Mouse (Mus musculus) naive thymus-derived CD4-positive, alpha-beta T cell, adult 2 months (primary cell): ENCODE measurements at regions not wholly inside any gene's neighbourhood (a gene's known extent, or its start where the extent isn't known, plus 50 kb on each side); places are given as distances from the start of the nearest gene placed in this dataset.

ENCODE experiments used
- DNase-seq: peaks from one replicate; pipeline ENCODE4 v3.0.0-alpha.2; 2011; ENCODE audit warnings: low read depth

- no peak for DNase-seq
Measured at GRCm38 (mm10) chr15:62752686-62753085, 1092.3 kb downstream of the Gsdmc2 start.

GRCm38 (mm10) chr15:62743879-62744278 lies 1101.1 kb downstream of the Gsdmc2 start:
- DNase-seq: no peak

- DNase-seq: no peak
Measured at GRCm38 (mm10) chr15:62740746-62741145, 1104.2 kb downstream of the Gsdmc2 start.

GRCm38 (mm10) chr15:62735334-62735733 lies 1109.6 kb downstream of the Gsdmc2 start:
- no peak for DNase-seq

GRCm38 (mm10) chr15:62734900-62735299 lies 1110.1 kb downstream of the Gsdmc2 start:
- DNase-seq: peak; percentile 19

- DNase-seq: peak; percentile 51
Measured at GRCm38 (mm10) chr15:62730524-62730923, 1114.5 kb downstream of the Gsdmc2 start.

GRCm38 (mm10) chr15:62714265-62714664 lies 1130.7 kb downstream of the Gsdmc2 start:
- no peak for DNase-seq

- no peak for DNase-seq
Measured at GRCm38 (mm10) chr15:62712543-62713131, 1132.3 kb downstream of the Gsdmc2 start.

- no peak for DNase-seq
Measured at GRCm38 (mm10) chr15:62712060-62712542, 1132.9 kb downstream of the Gsdmc2 start.

GRCm38 (mm10) chr15:62709546-62709945 lies 1135.4 kb downstream of the Gsdmc2 start:
- DNase-seq: no peak

GRCm38 (mm10) chr15:62698559-62698958 lies 1146.4 kb downstream of the Gsdmc2 start:
- peak; percentile 9 for DNase-seq

GRCm38 (mm10) chr15:62694734-62695133 lies 1150.2 kb downstream of the Gsdmc2 start:
- no peak for DNase-seq

GRCm38 (mm10) chr15:62693671-62694070 lies 1151.3 kb downstream of the Gsdmc2 start:
- no peak for DNase-seq

GRCm38 (mm10) chr15:62673410-62673809 lies 1171.6 kb downstream of the Gsdmc2 start:
- no peak for DNase-seq

GRCm38 (mm10) chr15:62670026-62670425 lies 1175.0 kb downstream of the Gsdmc2 start:
- DNase-seq: no peak

GRCm38 (mm10) chr15:62659096-62659495 lies 1185.9 kb downstream of the Gsdmc2 start:
- DNase-seq: no peak

GRCm38 (mm10) chr15:62658695-62659094 lies 1186.3 kb downstream of the Gsdmc2 start:
- no peak for DNase-seq

GRCm38 (mm10) chr15:62646476-62647168 lies 1198.4 kb downstream of the Gsdmc2 start:
- DNase-seq: no peak

GRCm38 (mm10) chr15:62644744-62645143 lies 1200.2 kb downstream of the Gsdmc2 start:
- DNase-seq: no peak

- no peak for DNase-seq
Measured at GRCm38 (mm10) chr15:62644296-62644695, 1200.7 kb downstream of the Gsdmc2 start.

GRCm38 (mm10) chr15:62641051-62641710 lies 1203.8 kb downstream of the Gsdmc2 start:
- no peak for DNase-seq

- DNase-seq: no peak
Measured at GRCm38 (mm10) chr15:62625406-62625805, 1219.6 kb downstream of the Gsdmc2 start.

GRCm38 (mm10) chr15:62616042-62616441 lies 1228.9 kb downstream of the Gsdmc2 start:
- no peak for DNase-seq
